Mouse (Mus musculus): Measurements from ENCODE around the gene Mfap2.

Mfap2 gene

GRCm38 (mm10) chr4:141010118-141010517, at the start of gene Mfap2:
TSS of gene Mfap2 (plus strand) at chr4:141010418.
- DNase-seq (ENCODE audit: low spot score) = no peak

GRCm38 (mm10) chr4:140960781-140961466, 49.3 kb upstream of the Mfap2 start, which contains the start of gene Sdhb:
TSS of gene Sdhb (plus strand) at chr4:140961203.
- peak; percentile 100 for DNase-seq (ENCODE audit: low spot score)

- peak; percentile 73 for DNase-seq (ENCODE audit: low spot score)
Observed at GRCm38 (mm10) chr4:140961467-140962206, 48.6 kb upstream of the Mfap2 start.

GRCm38 (mm10) chr4:140962207-140962909, 47.9 kb upstream of the Mfap2 start:
- no peak for DNase-seq (ENCODE audit: low spot score)

- peak; percentile 80 for DNase-seq (ENCODE audit: low spot score)
Observed at GRCm38 (mm10) chr4:140962950-140963349, 47.3 kb upstream of the Mfap2 start.

- DNase-seq (ENCODE audit: low spot score) = no peak
Observed at GRCm38 (mm10) chr4:140963941-140964597, 46.1 kb upstream of the Mfap2 start.

GRCm38 (mm10) chr4:140964620-140965019, 45.6 kb upstream of the Mfap2 start:
- DNase-seq (ENCODE audit: low spot score) = peak; percentile 94

GRCm38 (mm10) chr4:140967386-140968159, 42.6 kb upstream of the Mfap2 start:
- peak; percentile 51 for DNase-seq (ENCODE audit: low spot score)

GRCm38 (mm10) chr4:140971691-140972090, 38.5 kb upstream of the Mfap2 start:
- DNase-seq (ENCODE audit: low spot score) = peak; percentile 64

- DNase-seq (ENCODE audit: low spot score) = no peak
Observed at GRCm38 (mm10) chr4:140974408-140974807, 35.8 kb upstream of the Mfap2 start.

- no peak for DNase-seq (ENCODE audit: low spot score)
Observed at GRCm38 (mm10) chr4:140975356-140975755, 34.9 kb upstream of the Mfap2 start.

- peak; percentile 70 for DNase-seq (ENCODE audit: low spot score)
Observed at GRCm38 (mm10) chr4:140977278-140977677, 32.9 kb upstream of the Mfap2 start.

- DNase-seq (ENCODE audit: low spot score) = no peak
Observed at GRCm38 (mm10) chr4:140977886-140978692, 32.1 kb upstream of the Mfap2 start.

GRCm38 (mm10) chr4:140981605-140982004, 28.6 kb upstream of the Mfap2 start:
- DNase-seq (ENCODE audit: low spot score) = no peak

- DNase-seq (ENCODE audit: low spot score) = peak; percentile 41
Observed at GRCm38 (mm10) chr4:140982808-140983207, 27.4 kb upstream of the Mfap2 start.

GRCm38 (mm10) chr4:140983442-140983841, 26.8 kb upstream of the Mfap2 start:
- DNase-seq (ENCODE audit: low spot score) = peak; percentile 90

- DNase-seq (ENCODE audit: low spot score) = no peak
Observed at GRCm38 (mm10) chr4:140984544-140984943, 25.7 kb upstream of the Mfap2 start.

GRCm38 (mm10) chr4:140986024-140986710, 24.1 kb upstream of the Mfap2 start:
- no peak for DNase-seq (ENCODE audit: low spot score)

GRCm38 (mm10) chr4:140986711-140987395, 23.4 kb upstream of the Mfap2 start, which contains the start of gene Atp13a2:
TSS of gene Atp13a2 (plus strand) at chr4:140986873.
- DNase-seq (ENCODE audit: low spot score) = peak; percentile 97

All from MN1 (cell line).